Mouse (Mus musculus) hindbrain, embryonic 15.5 days (tissue): Measurements from ENCODE around the gene Adipor1. TPM values are rescaled to one million over a fixed set of nuclear protein-coding genes. Genes with fewer than 3 reads are reported as not detected.
A peak's percentile ranks its signal among the peaks of the same experiment; 100 is the strongest.

ENCODE experiments used
- ATAC-seq: fragments of 200-750 bp; cut with Nextera tagmentation; 2 replicates; pipeline ENCODE4 v1.8.0; 2017; ENCODE audit warnings: low read depth, moderate number of reproducible peaks, moderate TSS enrichment; ENCODE audit not compliant: low FRiP score
- H3K27ac ChIP-seq: fragments of 300-500 bp; sonication (generic); replicated peaks from 2 replicates; pipeline ENCODE4 v1.5.1; 2015; ENCODE audit warnings: mild to moderate bottlenecking, inconsistent platforms
- H3K27me3 ChIP-seq: fragments of 300-500 bp; sonication (generic); 2 replicates; pipeline ENCODE4 v1.6.1; 2015; ENCODE audit warnings: control low read depth, inconsistent platforms
- H3K36me3 ChIP-seq: fragments of 300-500 bp; sonication (generic); 2 replicates; pipeline ENCODE4 v1.6.1; 2015; ENCODE audit warnings: control low read depth, inconsistent platforms
- H3K4me1 ChIP-seq: fragments of 300-500 bp; sonication (generic); replicated peaks from 2 replicates; pipeline ENCODE4 v1.6.1; 2015; ENCODE audit warnings: control low read depth, inconsistent platforms
- H3K4me2 ChIP-seq: fragments of 300-500 bp; sonication (generic); 2 replicates; pipeline ENCODE4 v1.6.1; 2015; ENCODE audit warnings: moderate library complexity, mild to moderate bottlenecking, inconsistent platforms
- H3K4me3 ChIP-seq: fragments of 300-500 bp; sonication (generic); 2 replicates; pipeline ENCODE4 v1.5.1; 2015; ENCODE audit warnings: mild to moderate bottlenecking, inconsistent platforms
- H3K9ac ChIP-seq: fragments of 300-500 bp; sonication (generic); 2 replicates; pipeline ENCODE4 v1.6.1; 2015; ENCODE audit warnings: inconsistent platforms
- H3K9me3 ChIP-seq: fragments of 300-500 bp; sonication (generic); 2 replicates; pipeline ENCODE4 v1.6.1; 2016; ENCODE audit warnings: control low read depth, inconsistent platforms
- WGBS: fragments of 180-500 bp; shearing (Covaris S2); methylation state at CpG from one replicate; pipeline ENCODE4 v1.1.7; 2015; 5-methylcytosine and 5-hydroxymethylcytosine counted together
- polyA plus RNA-seq: library from polyadenylated mRNA; unstranded; fragments of >200 nt; fragmentation: Nextera tagmentation; extraction: Ambion mirVana; gene quantifications from 2 replicates; pipeline ENCODE4 v1.2.1, GENCODE M21; 2015

Adipor1 gene
- polyA plus RNA-seq, 1 experiment from 2014 or later = 86.8 TPM

DNA sequence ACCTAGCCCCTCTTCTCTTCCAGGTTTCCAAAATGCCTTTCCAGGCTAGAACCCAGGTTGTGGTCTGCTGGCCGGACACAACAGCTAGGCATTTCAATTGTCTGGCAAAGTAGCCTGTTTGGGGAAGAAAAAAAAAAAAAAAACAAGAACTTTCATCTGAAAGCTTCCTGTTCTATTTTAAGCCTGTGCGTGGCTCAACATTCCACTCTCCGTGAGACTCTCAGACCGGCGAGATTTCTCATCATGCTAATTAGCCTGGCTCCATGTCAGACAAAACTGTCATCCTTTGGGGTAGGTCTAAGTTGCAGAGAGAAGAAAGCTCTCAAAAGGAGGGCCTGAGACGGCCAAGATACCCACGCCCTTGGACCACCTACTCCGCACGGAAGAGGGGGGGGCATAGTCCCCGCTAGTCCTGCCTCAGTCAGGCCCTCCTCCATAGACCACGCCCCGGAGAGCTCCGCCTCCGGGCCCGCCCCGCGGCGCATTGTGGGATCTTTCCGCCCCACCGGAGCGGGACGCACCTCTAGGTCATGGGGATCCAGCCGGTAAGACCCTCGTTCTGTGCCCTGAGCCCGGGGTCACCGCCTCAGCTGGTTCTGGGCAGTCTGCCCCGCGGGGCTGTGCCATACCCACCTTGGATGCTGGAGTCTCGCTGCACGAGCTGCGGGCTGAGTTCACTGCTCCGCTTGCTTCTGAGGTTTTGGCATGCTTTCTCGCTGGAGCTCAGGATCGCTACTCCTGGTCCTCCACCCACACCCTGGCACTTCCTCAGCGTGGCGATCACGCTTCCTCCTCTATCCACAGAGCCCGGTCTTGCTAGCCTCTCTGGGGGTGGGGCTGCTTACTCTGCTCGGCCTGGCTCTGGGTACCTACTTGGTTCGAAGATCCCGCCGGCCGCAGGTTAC lies 9.4 kb upstream of the Adipor1 start, which contains the start of gene Cyb5r1:
Cyb5r1 (plus strand) TSS at position 51 of the 905 bp plus-strand sequence.
- peak within 1 kb of the TSS; percentile 91 for H3K4me2 ChIP-seq
- no peaks in the 10 kb centered on the region for H3K9me3 ChIP-seq
- H3K36me3 ChIP-seq = no peaks in the 10 kb centered on the region
- H3K4me3 ChIP-seq = peak within 1 kb of the TSS; percentile 70
- peak within 1 kb of the TSS; percentile 57 for H3K27ac ChIP-seq
- H3K27me3 ChIP-seq = no peaks in the 10 kb centered on the region
- peaks cover 6% of the 10 kb centered on the region for H3K4me1 ChIP-seq
- peak within 1 kb of the TSS; percentile 62 for H3K9ac ChIP-seq
- WGBS = under 1% methylated on average over 43 of the region's 43 CpGs
- ATAC-seq = peak; percentile 96

DNA sequence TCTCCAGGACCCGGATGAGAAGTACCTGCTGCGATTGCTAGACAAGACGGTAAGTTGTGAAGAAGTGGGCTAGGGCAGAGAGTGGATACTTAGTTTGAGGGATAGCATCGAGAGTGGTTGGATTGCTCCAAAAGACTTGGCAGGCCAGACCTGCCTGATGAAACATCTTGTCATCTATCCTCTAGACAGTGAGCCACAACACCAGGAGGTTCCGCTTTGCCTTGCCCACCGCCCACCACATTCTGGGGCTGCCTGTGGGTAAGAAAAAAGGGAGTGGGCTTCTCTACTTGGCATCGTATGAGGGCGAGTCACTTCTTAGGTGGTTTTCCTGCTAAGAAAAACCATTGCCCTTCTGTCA lies 8.8 kb upstream of the Adipor1 start:
- Histone ChIP-seq H3K27me3 (no peaks in the 10 kb centered on the region), H3K4me1 (peaks cover 6% of the 10 kb centered on the region), H3K4me2 (peak overlapping the region; percentile 91), H3K36me3 (no peaks in the 10 kb centered on the region), H3K4me3 (peak overlapping the region; percentile 70), H3K27ac (no peak overlapping the region), H3K9me3 (no peaks in the 10 kb centered on the region), H3K9ac (peak overlapping the region; percentile 62)
- peak; percentile 66 for ATAC-seq
- WGBS = 34% methylated on average over 8 of the region's 8 CpGs

DNA sequence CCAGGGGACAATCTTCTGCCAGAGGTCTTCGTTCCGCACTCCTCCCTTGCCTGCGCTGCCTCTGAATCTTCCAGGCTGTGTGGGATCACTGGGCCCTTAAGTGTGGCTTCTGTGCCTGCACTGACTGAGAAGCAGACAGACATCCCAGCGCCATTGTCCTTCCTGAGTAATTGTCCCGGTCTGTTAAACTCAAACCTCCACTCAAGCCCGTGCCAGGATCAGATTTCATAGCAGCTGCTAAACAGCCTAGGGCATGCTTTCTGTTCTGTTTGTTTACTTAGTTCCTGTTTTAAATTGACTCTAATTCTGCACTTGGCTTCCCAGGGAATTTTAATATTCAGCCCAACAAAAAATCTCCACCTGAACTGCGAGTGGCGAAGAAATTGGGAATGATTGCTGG lies 7.1 kb upstream of the Adipor1 start:
- no peak overlapping the region for H3K9ac ChIP-seq
- H3K36me3 ChIP-seq = no peaks in the 10 kb centered on the region
- H3K27ac ChIP-seq = no peak overlapping the region
- H3K27me3 ChIP-seq = no peaks in the 10 kb centered on the region
- H3K4me2 ChIP-seq = no peak overlapping the region
- WGBS = 75% methylated on average over 8 of the region's 8 CpGs
- ATAC-seq = no peak
- H3K4me1 ChIP-seq = peaks cover 6% of the 10 kb centered on the region
- H3K4me3 ChIP-seq = no peak overlapping the region
- H3K9me3 ChIP-seq = no peaks in the 10 kb centered on the region

DNA sequence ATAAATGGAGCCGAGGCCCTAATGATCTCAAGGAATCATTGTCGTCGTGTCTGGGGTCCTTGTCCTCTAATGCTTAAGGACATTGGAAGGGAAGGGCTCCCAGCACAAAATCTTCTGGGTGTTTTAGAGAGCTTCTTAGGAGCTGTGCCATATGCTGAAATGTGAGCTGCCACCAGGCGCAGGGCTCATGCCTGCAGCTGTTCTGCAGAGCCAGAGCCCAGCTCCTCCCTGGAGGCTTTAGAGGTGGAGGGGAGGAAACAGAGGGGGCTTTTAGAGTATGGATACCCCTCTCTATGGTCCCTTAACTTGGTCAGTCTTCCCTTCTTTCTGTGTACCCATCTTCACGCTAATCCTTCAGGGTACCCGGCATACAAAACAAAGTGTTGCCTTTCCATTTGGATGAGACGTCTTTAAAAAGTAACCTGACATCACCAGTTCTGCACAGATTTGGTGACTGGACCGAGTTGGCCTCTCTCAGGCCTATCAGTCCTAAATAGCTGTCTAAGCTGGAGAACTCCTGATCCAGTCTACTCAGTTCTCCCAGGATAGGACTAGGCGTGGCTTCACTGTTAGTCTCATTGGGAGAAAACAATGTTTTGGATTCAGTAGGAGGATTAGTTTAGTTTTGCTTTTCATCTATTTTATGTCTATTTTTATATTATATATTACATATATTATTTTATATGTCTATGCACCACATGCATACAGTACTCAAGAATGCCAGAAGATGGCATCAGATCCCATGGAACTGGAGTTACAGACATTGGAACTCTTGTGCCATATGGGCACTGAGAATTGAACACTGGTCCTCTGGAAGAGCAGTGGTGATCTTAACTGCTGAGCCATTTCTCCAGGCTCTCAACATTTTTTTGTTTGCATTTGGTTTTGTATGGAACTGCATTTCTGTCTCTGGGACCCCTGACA lies 3.2 kb upstream of the Adipor1 start:
- Histone ChIP-seq H3K4me1 (peaks cover 22% of the 10 kb centered on the region), H3K27me3 (no peaks in the 10 kb centered on the region), H3K4me2 (no peak overlapping the region), H3K4me3 (no peak overlapping the region), H3K9ac (no peak overlapping the region), H3K9me3 (no peaks in the 10 kb centered on the region), H3K36me3 (no peaks in the 10 kb centered on the region), H3K27ac (no peak overlapping the region)
- ATAC-seq = no peak
- WGBS = 91% methylated on average over 9 of the region's 9 CpGs

DNA sequence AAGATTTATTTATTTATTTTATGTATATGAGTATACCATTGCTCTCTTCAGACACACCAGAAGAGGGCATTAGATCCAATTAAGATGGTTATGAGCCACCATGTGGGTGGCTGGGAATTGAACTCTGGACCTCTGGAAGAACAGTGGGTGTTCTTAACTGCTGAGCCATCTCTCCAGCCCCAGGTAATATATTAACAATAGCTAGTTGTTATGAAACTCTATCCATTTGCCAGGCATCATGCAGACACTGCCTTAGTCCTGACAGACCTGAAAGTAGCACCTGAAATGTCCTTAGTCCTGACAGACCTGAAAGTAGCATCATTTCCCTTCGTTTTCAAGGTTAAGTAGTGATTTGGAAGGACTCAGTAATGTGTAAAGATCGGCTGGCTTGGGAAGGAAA lies 1.1 kb upstream of the Adipor1 start:
- Histone ChIP-seq H3K9me3 (no peaks in the 10 kb centered on the region), H3K27ac (no peak overlapping the region), H3K4me3 (no peak overlapping the region), H3K4me1 (peaks cover 43% of the 10 kb centered on the region), H3K27me3 (no peaks in the 10 kb centered on the region), H3K9ac (0 out of 2 replicates have a peak overlapping the region, but pooled peaks have one; percentile 66), H3K4me2 (no peak overlapping the region; the same call in 1 of the 2 replicates), H3K36me3 (no peaks in the 10 kb centered on the region)
- ATAC-seq = no peak
- WGBS = 50% methylated on average over 2 of the region's 2 CpGs

DNA sequence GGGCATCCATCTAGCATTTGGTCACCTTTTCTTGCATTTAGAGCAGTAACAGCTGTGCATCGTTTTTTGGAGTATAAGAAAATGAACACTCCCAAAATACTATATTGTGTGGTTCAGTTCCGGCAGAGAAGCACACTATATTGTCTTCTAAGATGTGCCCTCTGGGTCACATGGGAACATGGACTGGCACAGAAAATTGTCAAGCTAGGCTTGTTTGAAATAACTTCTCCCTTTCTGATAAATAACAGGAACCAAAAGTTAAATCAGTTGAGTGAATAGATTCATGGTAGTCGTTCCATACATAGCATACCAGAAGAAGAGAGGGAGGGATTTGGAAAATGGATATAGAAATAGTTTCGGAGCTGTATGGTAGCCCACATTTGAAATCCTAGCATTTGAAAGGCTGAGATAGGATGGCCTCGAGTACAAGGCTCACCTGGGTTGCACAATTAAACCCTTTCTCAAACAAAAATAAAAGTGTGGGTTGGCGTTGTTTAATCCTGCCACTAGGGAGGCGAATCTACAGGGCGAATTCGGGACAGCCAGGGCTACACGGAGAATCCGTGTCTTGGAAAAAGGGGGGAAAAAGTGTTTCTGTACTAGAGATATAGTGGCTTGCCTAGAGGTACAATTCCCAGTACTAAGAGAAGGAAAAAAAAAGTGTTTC lies 544 bp upstream of the Adipor1 start:
- Histone ChIP-seq H3K4me2 (peak overlapping the region; percentile 80), H3K4me3 (peak overlapping the region; percentile 77), H3K27ac (peak overlapping the region; percentile 94), H3K36me3 (no peaks in the 10 kb centered on the region), H3K9me3 (no peaks in the 10 kb centered on the region), H3K4me1 (peaks cover 49% of the 10 kb centered on the region), H3K9ac (peak overlapping the region; percentile 66), H3K27me3 (no peaks in the 10 kb centered on the region)
- ATAC-seq = peak; percentile 40
- 14% methylated on average over 11 of the region's 11 CpGs for WGBS

DNA sequence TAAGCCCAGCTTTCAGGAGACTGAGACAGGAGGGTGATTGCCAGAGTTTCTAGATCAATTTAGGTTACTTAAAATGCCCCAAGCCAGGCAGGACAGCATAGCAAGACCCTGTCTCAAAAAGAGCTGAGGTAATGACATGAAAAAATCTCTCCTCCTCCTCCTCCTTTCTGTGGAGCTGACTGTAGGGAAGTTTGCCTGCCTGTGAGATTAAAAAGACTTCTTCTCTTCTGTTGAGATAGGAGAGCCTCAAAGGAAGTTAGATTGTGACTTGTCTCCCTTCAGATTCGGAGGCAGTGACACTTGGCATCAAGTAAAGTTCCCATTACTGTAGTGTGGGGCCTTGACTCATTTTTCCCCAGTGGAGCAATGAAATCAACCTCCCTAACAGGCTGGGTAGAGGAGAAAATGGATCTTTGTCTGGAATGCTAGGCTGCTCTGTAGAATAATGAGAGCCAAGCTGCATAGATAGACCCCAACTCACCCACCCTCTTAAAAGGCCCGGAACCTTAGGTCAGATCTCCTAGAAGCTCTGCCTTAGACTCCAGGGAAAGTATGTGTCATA lies 3.3 kb downstream of the Adipor1 start:
- Histone ChIP-seq H3K4me2 (no peak overlapping the region), H3K27me3 (no peaks in the 10 kb centered on the region), H3K9ac (no peak overlapping the region), H3K9me3 (no peaks in the 10 kb centered on the region), H3K36me3 (peaks cover 7% of the 10 kb centered on the region; the same call in 1 of the 2 replicates), H3K27ac (no peak overlapping the region), H3K4me1 (peaks cover 54% of the 10 kb centered on the region), H3K4me3 (no peak overlapping the region)
- 87% methylated on average over 2 of the region's 2 CpGs for WGBS
- no peak for ATAC-seq

DNA sequence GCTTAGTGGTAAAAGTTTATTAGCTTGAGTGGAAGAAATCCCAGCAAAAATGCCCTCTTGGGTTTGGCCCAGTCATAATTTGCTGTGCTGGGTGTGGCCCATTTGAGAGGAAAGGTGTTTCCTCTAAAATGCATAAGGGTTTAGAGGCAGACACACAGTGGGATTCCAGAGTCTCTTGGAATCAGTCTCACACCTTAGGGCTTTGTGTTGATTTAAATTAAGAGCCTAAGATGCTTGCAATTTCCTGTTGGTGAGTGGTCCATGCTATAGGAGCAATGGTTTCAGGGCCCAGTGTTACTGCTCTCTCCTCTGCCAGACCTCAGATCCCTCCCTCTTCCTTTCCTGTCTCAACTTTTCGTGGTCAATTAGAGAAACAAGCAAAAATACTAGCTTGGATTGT lies 4.0 kb downstream of the Adipor1 start:
- Histone ChIP-seq H3K9ac (no peak overlapping the region), H3K4me2 (no peak overlapping the region), H3K9me3 (no peaks in the 10 kb centered on the region), H3K27ac (0 out of 2 replicates have a peak overlapping the region, but pooled peaks have one; percentile 22), H3K4me1 (peaks cover 51% of the 10 kb centered on the region), H3K36me3 (peaks cover 12% of the 10 kb centered on the region), H3K27me3 (no peaks in the 10 kb centered on the region), H3K4me3 (no peak overlapping the region)
- no peak for ATAC-seq
- WGBS = 66% methylated on average over 1 of the region's 1 CpGs

DNA sequence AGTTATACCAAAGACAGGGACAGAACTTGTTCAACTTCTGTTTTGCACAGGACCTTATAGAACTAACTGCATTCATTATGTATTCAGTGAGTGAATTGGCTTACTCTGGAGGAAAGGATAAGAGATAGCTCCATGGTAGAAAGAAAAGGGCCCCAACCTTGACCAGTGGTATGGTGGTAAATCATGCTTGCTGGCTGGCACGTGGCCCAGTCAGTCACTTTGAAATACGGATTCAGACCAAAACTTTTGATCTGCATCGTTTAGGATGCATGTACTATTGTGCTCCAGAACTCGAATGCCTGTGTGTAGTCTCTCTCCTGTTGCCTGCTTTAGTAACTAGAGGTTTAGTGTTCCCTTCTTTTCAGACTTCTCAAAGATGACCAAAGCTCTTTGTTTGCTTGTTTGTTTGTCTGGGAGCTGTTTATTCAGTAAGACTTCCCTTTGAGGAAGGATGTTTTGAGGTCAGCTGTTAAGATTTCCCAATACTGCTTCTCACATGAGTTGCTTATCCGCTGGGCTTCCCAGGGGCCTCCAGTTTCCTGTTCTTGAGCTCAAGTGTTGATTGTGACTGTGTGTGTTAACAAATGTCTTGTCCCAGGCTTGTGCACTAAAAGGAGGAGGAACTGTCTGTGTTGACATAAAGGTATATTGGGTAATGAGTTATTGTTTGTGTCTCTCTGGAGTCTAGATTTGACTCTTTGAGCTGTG lies 4.7 kb downstream of the Adipor1 start:
- peaks cover 44% of the 10 kb centered on the region for H3K4me1 ChIP-seq
- 0 out of 2 replicates have a peak overlapping the region, but pooled peaks have one; percentile 22 for H3K27ac ChIP-seq

DNA sequence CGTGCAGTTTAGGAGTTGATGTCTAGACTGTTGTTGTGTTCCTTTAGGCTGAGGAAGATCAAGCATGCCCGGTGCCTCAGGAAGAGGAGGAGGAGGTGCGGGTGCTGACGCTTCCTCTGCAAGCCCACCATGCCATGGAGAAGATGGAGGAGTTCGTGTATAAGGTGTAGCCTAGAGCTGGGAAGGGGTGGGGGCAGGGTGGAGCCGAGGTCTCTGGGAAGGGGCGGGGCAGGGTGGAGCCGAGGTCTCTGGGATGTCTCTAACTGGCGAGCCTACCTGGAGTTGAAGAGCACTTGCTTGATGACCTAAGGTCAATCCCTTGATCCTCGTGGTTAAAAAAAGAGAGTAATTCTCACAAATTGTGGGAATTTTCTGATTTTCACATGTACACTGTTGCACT lies 8.7 kb downstream of the Adipor1 start:
- no peak overlapping the region for H3K4me3 ChIP-seq
- no peak overlapping the region for H3K9ac ChIP-seq
- no peak overlapping the region for H3K4me2 ChIP-seq
- peaks cover 12% of the 10 kb centered on the region for H3K4me1 ChIP-seq
- H3K36me3 ChIP-seq = peaks cover 54% of the 10 kb centered on the region
- no peak overlapping the region for H3K27ac ChIP-seq
- H3K27me3 ChIP-seq = no peaks in the 10 kb centered on the region
- ATAC-seq = no peak
- H3K9me3 ChIP-seq = no peaks in the 10 kb centered on the region
- WGBS = 82% methylated on average over 10 of the region's 10 CpGs

More for the DNA sequence above, 4.7 kb downstream of the Adipor1 start:
- 60% methylated on average over 5 of the region's 5 CpGs for WGBS
- ATAC-seq = no peak
- Histone ChIP-seq H3K9ac (no peak overlapping the region), H3K4me2 (no peak overlapping the region), H3K4me3 (no peak overlapping the region), H3K36me3 (peaks cover 17% of the 10 kb centered on the region), H3K27me3 (no peaks in the 10 kb centered on the region), H3K9me3 (no peaks in the 10 kb centered on the region)

DNA sequence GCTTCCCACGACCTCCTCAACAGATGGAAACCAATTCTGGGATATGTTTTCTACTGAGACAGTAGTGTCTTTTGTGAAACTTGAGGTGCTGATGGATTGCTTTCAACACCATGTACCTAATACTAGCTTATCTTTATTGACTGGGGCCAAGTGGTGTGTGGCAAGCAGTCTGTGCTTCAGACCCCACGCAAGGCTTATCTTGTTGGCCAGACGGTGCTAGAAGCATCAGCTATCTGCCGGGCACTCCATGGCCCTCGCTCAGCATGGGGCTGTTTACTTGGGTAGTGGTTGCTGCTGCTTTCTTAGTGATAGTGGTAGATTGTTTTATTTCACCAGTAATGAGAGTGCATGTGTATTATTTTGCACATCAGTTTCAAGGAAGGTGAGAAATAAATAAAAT lies 11.1 kb downstream of the Adipor1 start:
- no peak overlapping the region for H3K9ac ChIP-seq
- H3K27me3 ChIP-seq = no peaks in the 10 kb centered on the region
- WGBS = 93% methylated on average over 5 of the region's 5 CpGs
- H3K4me1 ChIP-seq = no peaks in the 10 kb centered on the region
- H3K4me2 ChIP-seq = no peak overlapping the region
- H3K4me3 ChIP-seq = no peak overlapping the region
- H3K27ac ChIP-seq = no peak overlapping the region
- ATAC-seq = no peak
- no peaks in the 10 kb centered on the region for H3K9me3 ChIP-seq
- peaks cover 68% of the 10 kb centered on the region for H3K36me3 ChIP-seq
